Mouse (Mus musculus) heart, adult 2 months (tissue): ENCODE measurements around the gene Ncapd3.

Experiments used
- CTCF ChIP-seq: fragments of 200-600 bp; IDR thresholded peaks from 2 replicates; pipeline ENCODE4 v1.8.1; 2022; ENCODE audit warnings: antibody characterized with exemption, mild to moderate bottlenecking, moderate library complexity
- EP300 ChIP-seq: fragments of 200-500 bp; IDR thresholded peaks from 2 replicates; pipeline ENCODE4 v1.6.1; 2011; ENCODE audit warnings: low read depth, low read length, control low read depth; ENCODE audit not compliant: insufficient read depth

DNA sequence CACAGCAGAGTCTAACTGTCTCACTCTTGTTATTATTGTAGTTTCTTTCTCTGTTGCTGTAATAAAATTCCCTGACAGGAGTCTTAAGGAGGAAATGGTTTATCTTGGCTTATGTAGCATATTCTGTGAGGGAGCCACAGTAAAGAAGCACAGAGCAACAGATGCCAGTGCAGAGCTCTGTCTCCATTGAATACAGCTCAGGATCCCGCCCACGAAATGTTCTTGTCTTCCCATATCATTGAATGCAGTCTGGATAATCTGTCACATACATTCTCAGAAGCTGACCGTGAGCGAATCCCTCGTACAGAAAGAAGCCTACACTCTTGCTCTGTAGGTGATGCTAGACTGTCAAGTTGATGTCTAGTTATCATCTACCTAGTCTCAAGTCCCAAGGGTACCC, 28.4 kb downstream of the Ncapd3 start:
- TF ChIP-seq CTCF = no peak
- TF ChIP-seq EP300 = no peak
